8 mouse cellular contexts compared by ENCODE assay signal in the genomic region with DNA sequence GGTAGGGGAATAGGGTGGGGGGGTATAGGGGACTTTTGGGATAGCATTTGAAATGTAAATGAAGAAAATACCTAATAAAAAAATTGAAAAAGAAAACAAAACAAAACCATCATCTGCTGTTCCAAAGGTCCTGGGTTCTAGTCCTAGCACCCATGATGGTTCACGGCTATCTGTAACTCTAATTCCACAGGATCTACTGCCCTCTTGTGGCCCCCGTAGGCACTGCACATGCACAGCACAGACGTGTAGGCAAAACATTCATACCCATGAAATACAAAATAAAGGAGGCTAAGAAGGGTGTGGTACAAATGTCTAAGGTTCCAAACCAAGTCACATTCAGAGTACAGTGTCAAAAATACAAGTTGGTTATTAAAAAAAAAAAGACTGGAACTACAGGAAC. TPM values are rescaled to one million over a fixed set of nuclear protein-coding genes. Genes with fewer than 3 reads are reported as not detected.
A peak's percentile ranks its signal among the peaks of the same experiment; 100 is the strongest.
DNase-seq lines count a peak whose midpoint lies in the region; ATAC-seq and TF ChIP-seq lines count a peak whose summit lies in the region.

No protein-coding gene starts in this region.

- H3K27me3 ChIP-seq in heart, adult 2 months (ENCODE audit: control insufficient read depth, insufficient read depth, low read length): no peaks in the 10 kb centered on the region
- H3K27me3 ChIP-seq in testis, adult 2 months (ENCODE audit: control insufficient read depth, insufficient read depth, low read length): no peaks in the 10 kb centered on the region

- no peak for TF ChIP-seq EP300 in heart, adult 2 months (IDR thresholded peaks at IDR 0.05; ENCODE audit: insufficient read depth, low read depth, low read length)

- peak; percentile 47; the same call in 1 of the 2 replicates for ATAC-seq in common myeloid progenitor, adult 5-6 weeks (replicated peaks; ENCODE audit: low read depth, poor library complexity, severe bottlenecking)

- H3K79me2 ChIP-seq in heart, adult 2 months (replicated peaks; ENCODE audit: control insufficient read depth, insufficient read depth, low read length): no peaks in the 10 kb centered on the region

- H3K4me1 ChIP-seq in heart, adult 2 months (ENCODE audit: control insufficient read depth, insufficient read depth, low read length): no peaks in the 10 kb centered on the region
- no peaks in the 10 kb centered on the region; the same call in 1 of the 2 replicates for H3K4me1 ChIP-seq in testis, adult 2 months (ENCODE audit: control insufficient read depth, insufficient read depth, low read length)

- 35% methylated on average over 3 of the region's 3 CpGs for WGBS in heart, adult 2 months

- intact Hi-C loops in heart, adult 2 months (cut with DNase I): no loop called here
- intact Hi-C loops in gastrocnemius, postnatal 14 days (cut with DNase I; ENCODE audit: low total_unique reads): no loop called here

- no peak overlapping the region for H3K9ac ChIP-seq in heart, adult 2 months (ENCODE audit: low read depth, low read length)

- TF ChIP-seq POLR2A in heart, adult 2 months (IDR thresholded peaks at IDR 0.05; ENCODE audit: insufficient read depth, low read depth, low read length): no peak
- TF ChIP-seq POLR2A in testis, adult 2 months (IDR thresholded peaks at IDR 0.05; ENCODE audit: control insufficient read depth, low read depth, low read length): no peak

- TF ChIP-seq CTCF in heart, adult 2 months (IDR thresholded peaks at IDR 0.05): peak; percentile 71
- peak; percentile 80; the same call in 1 of the 2 replicates for TF ChIP-seq CTCF in testis, adult 2 months (IDR thresholded peaks at IDR 0.05; ENCODE audit: control insufficient read depth, insufficient read depth, insufficient replicate concordance, low read depth, low read length)

- H3K36me3 ChIP-seq in heart, adult 2 months (ENCODE audit: control insufficient read depth, insufficient read depth, low read length): no peaks in the 10 kb centered on the region
- no peaks in the 10 kb centered on the region for H3K36me3 ChIP-seq in testis, adult 2 months (ENCODE audit: control insufficient read depth, insufficient read depth, low read length)

- H3K27ac ChIP-seq in heart, adult 2 months: no peak overlapping the region
- no peak overlapping the region for H3K27ac ChIP-seq in testis, adult 2 months (ENCODE audit: control insufficient read depth, insufficient read depth, low read depth, low read length)

- H3K4me3 ChIP-seq in heart, adult 2 months: no peak overlapping the region
- H3K4me3 ChIP-seq in testis, adult 2 months (ENCODE audit: control insufficient read depth, low read depth, low read length): no peak overlapping the region

- DNase-seq in heart, adult 2 months: peak in 1 of 2 experiments; percentile 31
- no peak for DNase-seq in heart, adult 8-10 months (ENCODE audit: low spot score)
- DNase-seq in right cerebral cortex, postnatal 4 days: peak; percentile 39
- DNase-seq in right cerebral cortex, postnatal 36 days (ENCODE audit: low spot score in 2 of 2): no peak
- no peak for DNase-seq in gastrocnemius, postnatal 14 days
- DNase-seq in frontal cortex, postnatal 14 days (ENCODE audit: low spot score in 2 of 2): no peak

RNA-seq across cellular contexts. Expression of a gene that starts 4.1 kb away (rescaled TPM):
- under 1 TPM; 0.08 to 0.09 TPM for total RNA-seq in heart, adult 2 months (2021)
- 0.14 and 0.38 TPM in 2 replicates for polyA plus RNA-seq in heart, adult 2 months (2012; rRNA removed)
- under 1 TPM in 3 of 4 experiments, not detected in 1; 0.08 to 0.28 (median 0.17) TPM for total RNA-seq in heart, adult 8-10 months (2022)
- total RNA-seq in common myeloid progenitor, adult 5-6 weeks (2017): not detected in 2 replicates
- 30.3 and 32.3 TPM in 2 replicates for polyA plus RNA-seq in testis, adult 2 months (2012; rRNA removed)
- total RNA-seq in gastrocnemius, postnatal 14 days (2021): under 1 TPM; 0.07 to 0.10 TPM

RNA-seq across cellular contexts. Expression of a gene that starts 26.8 kb away (rescaled TPM):
- not detected for total RNA-seq in heart, adult 2 months (2021)
- polyA plus RNA-seq in heart, adult 2 months (2012; rRNA removed): not detected in 2 replicates
- not detected for total RNA-seq in heart, adult 8-10 months (2022)
- total RNA-seq in common myeloid progenitor, adult 5-6 weeks (2017): not detected in 2 replicates
- polyA plus RNA-seq in testis, adult 2 months (2012; rRNA removed): not detected in 2 replicates
- not detected for total RNA-seq in gastrocnemius, postnatal 14 days (2021)
